Mouse (Mus musculus) yolk sac, embryonic 10.5 days (tissue): Measurements from ENCODE around the gene Epn1.

Experiments used
- DNase-seq: peaks from one replicate; pipeline ENCODE4 v3.0.0-alpha.2; 2017; ENCODE audit warnings: low spot score

Epn1 gene

DNA sequence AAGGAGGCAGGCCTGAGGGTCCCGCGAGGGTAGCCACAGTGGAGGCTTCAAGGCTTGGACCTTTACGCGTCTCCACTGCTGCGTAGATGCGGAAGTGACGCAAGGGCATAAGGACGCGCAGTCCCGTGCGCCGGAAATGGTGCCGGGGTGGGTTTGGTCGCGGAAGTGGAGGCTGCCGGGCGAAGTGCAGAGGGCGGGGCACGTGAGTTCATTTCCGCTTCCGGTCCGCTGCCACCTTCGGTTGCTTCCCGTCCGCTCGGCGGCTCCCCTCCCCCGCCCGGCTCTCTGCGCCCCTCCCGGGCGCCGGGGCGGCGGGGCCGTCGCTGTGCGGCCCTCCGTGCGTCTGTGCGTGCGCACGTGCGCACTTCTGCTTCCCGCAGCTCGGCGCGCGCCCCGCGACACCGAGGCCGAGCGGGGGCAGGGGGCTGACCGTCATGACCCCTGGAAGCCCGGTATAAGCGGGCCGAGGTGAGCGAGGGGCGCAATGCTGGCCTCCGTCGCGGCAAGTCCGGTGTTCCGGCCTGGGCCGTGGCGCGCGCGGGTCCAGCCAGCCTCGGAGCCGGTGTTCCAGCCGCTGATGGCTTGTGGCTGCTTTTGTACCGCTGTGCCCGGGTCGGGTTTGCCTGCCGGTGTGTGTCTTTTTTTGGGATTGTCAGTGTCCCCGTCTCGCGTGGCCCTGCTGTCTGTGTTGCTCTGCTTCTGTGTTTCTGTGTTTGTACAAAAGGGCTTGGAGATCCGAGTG, at the start of gene Epn1:
TSS of gene Epn1 (plus strand) at position 226 of the 742 bp plus-strand sequence.
- DNase-seq = peak; percentile 95

DNA sequence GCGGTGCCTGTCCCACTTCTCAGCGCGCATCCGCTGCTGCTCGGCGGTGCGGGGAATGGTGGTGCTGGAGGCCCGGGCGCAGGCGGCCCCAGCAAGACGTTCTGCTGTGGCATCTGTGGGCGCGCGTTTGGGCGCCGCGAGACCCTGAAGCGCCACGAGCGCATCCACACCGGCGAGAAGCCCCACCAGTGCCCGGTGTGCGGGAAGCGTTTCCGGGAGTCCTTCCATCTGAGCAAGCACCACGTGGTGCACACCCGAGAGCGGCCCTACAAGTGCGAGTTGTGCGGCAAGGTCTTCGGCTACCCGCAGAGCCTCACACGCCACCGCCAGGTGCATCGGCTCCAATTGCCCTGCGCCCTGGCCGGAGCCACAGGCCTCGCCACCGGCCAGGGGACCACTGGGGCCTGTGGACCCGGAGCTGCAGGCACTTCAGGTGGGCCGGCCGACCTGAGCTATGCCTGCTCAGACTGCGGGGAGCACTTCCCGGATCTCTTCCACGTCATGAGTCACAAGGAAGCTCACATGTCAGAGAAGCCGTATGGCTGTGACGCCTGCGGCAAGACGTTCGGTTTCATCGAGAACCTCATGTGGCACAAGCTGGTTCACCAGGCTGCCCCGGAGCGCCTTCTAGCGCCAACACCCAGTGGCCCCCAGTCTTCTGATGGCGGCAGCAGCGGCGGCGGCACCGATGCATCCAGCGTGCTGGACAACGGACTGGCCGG, 49.3 kb upstream of the Epn1 start:
- no peak for DNase-seq

DNA sequence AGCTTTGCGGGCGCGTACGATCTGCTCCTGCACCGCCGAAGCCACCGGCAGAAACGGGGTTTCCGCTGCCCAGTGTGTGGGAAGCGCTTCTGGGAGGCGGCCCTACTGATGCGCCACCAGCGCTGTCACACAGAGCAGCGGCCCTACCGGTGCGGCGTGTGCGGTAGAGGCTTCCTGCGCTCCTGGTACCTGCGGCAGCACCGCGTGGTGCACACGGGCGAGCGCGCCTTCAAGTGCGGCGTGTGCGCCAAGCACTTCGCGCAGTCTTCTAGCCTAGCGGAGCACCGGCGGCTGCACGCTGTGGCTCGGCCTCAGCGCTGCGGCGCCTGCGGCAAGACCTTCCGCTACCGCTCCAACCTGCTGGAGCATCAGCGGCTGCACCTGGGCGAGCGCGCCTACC, 48.5 kb upstream of the Epn1 start:
- no peak for DNase-seq

DNA sequence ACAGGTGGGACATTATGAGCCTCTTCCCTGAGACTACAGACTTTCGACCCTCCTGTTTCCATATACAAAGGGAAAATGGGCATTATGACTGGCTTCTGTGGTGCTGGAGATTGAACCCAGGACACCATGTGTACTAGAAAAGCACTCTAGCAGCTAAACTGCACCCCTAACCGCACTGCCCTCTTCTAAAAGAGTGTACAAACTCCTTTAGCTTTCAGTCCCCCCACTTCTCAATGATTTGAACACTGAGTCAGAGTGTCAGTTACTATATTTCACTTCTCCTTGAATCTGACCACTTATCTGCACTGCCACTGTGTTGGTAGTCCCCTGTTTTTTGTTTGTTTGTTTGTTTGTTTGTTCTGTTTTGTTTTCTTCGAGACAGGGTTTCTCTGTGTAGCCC, 46.2 kb upstream of the Epn1 start, which contains the start of gene 4632433K11Rik:
TSS of gene 4632433K11Rik (plus strand) at position 301 of the 400 bp plus-strand sequence.
- no peak for DNase-seq

DNA sequence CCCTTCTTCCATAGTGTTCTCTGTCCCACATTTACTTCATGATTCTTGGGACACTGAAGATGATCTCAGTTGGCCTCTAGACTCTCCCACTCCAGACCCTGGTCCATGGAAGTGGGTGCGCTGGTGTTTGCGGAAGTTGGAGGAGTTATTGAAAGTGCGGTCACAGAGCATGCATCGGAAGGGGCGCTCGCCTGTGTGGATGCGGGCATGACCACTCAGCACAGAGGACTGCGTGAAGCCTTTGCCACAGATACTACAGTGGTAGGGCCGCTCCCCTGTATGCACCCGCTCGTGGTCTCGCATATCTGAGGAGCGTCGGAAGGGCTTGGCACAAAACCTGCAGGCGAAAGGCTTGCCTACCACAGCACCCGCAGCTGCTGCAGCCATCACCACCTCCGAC, 44.4 kb upstream of the Epn1 start:
- DNase-seq = no peak

DNA sequence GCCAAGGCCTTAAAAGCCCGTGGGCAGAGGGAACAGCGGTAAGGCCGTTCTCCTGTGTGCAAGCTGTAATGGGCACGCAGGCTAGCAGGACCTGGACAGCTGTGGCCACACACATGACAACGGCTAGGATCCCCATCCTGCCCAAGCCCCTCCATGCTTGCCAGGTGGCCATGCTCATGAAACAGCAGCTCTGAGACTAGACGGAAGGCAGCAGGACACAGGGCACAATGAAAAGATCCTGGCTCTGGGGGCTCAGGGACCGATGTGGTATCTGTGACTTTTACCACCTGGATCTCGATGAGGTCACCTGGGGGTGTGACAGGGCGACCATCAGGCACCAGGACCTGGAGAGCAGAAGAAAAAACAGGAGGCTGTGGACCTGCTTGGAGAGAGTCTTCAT, 43.9 kb upstream of the Epn1 start:
- DNase-seq = no peak

DNA sequence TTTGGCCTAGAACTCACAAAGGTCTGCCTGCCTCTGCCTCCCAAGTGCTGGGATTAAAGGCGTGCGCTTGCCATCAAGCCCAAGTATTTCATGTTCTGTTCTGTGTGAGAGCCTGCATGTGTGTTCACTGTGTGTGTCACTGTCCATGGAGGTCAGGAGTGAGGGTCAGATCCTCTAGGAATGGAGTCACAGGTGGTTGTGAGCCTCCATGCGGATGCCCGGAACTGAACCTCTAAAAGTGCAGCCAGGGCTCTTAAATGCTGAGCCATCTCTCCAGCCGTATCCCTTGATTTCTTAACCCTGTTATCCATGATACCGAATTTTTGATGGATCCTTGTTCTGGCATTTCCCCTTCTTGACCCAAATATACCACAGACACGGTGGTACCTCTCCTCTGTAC, 43.0 kb upstream of the Epn1 start:
- DNase-seq = no peak

DNA sequence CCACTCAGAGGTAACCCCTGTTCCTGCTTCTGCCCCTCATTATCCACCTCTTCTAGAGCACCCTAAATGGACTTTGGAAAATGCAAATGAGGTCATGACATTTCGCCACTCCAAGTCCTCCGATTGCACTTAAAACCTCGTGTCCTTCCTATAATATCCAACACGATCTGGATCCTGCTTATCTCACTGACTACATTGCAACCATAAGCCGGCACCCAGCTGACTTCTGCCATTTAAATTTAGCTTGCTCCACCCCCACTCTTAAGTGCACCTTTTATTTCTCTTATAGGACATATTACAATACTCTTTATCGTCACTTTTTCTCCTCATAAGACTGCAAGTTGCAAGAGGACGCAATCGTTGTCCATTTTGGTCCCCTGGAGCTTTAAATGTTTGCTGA, 42.6 kb upstream of the Epn1 start:
- DNase-seq = no peak

DNA sequence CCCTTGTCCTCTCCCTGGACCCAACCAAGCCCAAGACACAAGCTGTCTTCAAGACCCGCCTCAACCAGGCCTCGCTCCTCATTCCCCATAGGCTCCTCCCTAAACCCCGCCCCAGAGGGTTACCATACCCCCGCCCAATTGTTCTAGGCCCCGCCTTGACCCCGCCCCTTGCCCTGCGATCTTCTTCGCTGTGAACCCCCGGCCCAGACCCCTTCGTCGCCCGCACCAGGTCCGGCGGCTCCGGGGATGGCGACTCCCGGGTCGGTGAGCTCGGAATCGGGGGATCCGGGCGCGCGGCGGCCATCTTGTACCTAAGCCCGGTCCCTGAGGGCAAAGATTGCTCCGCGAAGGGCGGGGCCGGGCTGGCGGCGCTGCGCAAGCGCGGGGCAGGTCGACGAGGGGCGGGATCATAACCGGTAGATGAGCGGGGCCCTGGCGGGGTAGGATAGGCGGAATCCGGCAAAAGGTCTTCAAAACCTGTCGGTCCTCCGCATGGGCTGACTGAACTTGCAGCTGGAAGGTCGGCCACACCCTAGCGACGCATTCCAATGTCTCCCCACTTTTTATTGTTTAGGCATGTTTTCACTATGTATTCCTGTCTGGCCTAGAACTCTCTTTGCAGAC, 41.8 kb upstream of the Epn1 start, which contains the start of gene Zfp784:
TSS of gene Zfp784 (minus strand) at position 338 of the 624 bp plus-strand sequence.
- DNase-seq = peak; percentile 94

DNA sequence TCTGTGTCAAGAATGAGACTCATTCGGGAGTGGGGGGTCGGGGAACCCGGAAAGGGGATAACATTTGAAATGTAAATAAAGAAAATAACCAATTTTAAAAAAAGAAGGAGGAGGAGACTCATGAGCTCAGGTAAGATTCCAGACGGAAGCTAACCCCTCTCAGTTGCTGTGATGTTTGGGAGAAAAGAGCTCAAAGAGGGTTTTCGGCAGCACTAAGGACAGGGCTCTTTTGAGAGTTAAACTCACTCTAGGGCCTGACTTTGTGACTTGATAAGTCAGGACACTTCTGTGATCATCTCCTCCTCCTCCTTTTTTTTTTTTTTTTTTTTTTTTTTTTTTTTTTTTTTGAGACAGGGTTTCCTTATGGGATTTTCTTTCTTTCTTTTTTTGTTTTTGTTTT, 41.1 kb upstream of the Epn1 start:
- DNase-seq = no peak

DNA sequence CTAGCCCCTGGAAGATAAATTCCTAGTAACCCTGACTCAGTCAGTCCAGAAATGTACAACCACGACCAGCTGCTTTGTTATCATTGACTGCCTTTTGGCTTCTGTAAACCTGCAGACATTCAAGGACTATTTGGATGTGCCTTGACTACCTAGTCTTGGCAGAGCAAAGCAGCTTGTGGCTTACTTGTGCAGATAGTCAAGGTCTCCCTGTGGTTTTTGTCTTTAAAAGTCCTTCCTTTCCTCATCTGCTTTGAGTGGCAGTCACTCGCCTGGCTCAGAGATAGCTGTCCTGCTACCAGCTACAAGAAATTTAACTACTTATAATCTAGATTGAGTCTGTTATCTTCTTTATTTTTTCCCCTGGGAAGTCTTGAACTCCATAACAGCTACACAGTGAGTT, 35.1 kb upstream of the Epn1 start:
- DNase-seq = no peak

DNA sequence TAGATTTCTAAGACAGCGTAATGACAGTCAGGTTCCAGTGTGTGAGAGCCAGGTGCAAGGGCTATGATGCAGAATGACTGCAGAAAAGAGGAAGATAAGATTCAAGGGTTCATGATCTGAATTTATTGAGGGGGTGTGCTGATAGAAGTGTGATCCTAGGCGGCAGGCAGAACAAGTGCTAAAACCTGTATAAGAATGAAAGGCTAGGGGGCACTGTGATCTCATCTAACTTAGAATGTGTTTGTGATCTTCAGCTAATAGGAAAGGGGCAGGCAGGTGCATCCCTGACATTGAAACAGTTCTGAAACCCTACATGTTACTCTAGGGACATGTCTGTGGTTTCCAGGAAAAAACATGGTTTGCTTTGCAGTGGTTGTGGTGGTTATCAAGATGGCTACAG, 33.9 kb upstream of the Epn1 start:
- DNase-seq = no peak

DNA sequence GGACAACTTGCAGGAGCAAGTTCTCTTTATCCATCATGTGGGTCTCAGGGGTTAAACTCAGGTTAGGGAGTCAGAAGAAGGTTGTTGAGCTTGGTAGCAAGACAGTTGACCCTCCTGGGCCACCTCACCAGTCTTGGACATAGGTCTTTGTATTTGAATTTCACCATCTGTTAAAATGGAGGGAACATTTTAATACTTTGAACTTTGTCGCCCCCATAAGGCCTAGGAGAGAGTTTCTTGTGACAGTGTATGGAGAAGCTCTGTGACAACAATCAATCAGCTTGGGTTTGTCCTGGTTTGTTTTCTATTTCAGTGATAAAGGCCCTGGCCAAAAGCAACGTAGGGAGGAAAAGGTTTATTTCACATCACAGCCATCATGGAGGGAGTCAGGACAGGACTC, 32.7 kb upstream of the Epn1 start:
- DNase-seq = no peak

DNA sequence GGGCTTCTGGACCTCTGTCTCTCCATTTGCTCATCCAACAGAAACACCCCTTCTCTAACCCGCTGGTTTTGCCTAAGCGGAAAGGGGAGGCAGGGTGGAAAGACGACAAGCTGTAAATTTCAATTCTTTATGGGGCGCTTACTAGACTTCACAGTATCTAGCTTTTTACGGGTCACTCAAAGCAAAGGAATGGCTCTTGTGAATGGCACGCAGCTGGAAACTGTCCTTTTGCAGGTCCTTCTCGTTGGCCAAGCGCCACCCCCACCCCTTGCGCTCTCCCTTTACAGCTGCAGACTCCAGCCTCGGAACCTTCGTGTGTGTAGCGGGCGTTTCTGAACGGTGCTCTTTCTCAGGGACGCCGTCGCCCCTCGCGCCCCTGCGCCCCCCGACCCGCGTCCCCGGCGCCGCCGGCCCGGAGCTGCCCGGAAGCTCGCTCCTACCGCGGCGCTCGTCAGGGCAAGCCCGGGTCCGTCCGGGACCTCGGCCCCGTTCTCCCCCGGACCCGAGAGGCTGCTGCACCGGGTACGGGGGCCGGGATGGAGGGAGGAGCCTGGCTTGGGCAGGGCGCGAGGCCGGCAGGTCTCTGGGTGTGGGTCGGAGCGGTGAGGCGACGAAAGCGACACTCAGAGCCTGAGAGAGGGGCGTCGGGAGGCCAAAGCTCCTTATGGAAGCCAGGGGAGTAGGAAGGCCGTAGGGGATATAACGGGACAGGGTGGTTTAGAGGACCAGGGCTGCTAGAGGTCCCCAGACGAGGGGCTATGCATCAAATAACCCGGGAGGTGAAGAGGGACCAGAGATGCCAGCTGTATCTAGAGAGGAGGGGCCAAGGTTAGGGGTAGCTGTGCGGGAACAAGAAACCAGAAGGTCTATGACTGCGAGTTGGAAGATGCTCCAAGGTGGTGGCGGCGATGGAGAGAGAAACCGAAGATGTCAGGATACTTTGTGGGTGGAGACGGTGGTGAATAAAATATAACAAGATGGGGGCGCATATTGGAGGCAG, 28.5 kb upstream of the Epn1 start, which contains the start of gene Zfp580:
TSS of gene Zfp580 (plus strand) at position 346 of the 1,000 bp plus-strand sequence.
- peak; percentile 68 for DNase-seq

DNA sequence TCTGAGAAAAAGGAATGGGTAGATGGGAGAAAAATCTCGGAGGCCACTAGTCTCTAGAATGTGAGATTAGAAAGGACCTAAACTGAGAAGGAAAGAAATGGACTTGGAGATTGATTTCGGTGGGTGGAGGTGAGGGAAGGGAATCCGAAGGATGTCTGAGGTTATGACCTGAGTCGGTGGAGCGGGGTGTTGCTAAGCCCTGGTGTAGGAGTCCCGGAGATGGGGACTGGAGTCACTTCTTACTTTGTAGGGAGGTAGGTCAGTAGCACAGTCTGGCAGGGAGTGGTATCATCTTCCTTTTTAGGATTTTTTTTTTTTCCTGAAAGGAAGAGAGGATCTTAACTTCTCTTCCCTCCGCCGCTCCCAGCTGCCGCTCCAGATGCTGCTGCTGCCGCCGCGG, 27.6 kb upstream of the Epn1 start:
- DNase-seq = no peak

DNA sequence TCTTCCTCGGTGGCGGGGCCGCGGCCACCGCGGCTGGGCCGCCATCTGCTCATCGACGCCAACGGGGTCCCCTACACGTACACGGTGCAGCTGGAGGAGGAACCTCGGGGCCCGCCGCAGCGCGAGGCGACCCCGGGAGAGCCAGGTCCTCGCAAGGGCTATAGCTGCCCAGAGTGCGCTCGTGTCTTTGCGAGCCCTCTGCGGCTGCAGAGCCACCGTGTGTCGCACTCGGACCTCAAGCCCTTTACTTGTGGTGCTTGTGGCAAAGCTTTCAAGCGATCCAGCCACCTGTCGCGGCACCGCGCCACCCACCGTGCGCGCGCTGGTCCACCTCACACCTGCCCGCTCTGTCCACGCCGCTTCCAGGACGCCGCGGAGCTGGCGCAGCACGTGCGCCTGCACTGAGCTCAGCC, 27.1 kb upstream of the Epn1 start:
- DNase-seq = no peak

DNA sequence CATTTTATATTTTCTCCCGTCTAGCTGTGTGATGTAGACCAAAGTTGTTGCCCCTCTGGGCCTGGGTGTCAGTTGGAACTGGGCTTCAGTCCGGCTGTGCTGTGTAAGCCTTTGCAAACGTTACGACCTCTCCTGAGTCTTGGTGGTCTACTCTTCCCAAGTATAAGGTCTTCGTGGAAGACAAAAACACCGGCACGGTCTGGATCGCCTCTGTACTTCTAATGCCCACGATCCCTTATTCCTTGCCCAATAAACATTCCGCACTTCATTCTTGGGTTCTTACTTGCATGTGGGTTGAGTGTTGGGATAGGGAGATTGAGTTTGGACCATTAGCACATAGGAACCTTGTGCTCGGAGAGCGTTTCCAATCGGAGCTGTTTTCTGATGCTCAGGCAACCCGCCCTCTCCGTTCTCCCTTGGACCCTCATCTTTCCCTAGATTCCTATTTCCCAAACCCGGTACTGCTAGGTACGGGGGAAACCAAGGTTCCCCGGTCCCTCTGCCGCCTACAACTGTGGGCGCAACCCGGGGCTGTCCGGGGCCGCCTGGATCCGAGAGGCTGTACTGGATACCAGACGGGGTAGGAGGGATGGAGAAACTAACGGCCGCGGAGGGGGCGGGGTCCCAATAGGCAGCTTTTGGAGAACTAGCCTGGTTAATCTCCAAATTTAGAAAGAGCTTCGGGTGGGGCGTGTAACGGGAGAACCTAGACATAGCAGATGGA, 26.4 kb upstream of the Epn1 start:
- DNase-seq = no peak

DNA sequence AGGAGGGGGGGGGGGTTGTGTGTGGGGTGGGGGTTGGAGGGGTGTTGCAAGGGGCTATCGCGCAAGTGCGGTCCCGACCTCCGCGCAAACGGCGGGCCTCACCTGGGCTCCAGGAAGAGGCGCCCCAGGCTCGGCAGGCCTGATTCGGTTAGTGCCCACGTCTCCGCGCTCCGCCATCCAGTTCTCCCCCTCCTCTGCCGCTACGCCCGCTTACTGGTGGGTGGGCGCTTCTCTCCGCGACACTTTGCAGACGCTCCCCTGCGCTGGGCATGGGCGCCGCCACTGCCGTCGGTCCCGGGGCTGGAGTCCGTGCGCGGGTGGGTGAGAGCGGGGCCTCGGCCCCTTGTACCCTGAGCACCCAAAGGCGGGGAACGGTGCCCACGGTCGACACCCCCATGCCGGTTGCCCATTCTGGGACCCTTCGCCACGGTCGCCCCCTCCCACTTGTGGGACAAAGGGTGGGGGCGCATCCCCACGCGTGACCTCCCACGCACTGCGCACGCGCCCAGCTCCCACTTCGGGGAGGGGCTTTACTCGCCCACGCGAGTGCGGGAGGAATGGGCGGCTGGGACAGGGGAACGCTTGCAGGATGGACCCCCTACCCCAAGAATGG, 23.3 kb upstream of the Epn1 start:
- no peak for DNase-seq

DNA sequence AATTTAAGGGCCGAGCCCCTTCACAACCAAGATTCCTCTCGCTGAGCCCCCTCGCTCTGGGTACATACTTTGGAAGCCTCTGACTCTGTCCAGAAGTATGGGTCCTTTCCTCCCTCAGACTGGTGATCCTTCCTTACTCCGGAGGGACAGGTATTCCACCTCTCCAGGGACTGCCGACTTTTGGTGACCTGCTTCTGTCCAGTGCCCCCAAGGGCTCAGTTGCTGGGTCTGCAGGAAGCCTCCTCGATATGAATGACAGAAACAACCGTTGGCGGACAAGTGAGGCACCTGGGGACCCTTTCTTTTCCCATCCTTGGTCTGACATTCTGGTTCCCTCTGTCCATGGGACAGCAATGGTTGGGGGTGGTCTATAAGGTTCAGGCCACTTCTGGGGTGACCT, 22.7 kb upstream of the Epn1 start:
- DNase-seq = no peak

DNA sequence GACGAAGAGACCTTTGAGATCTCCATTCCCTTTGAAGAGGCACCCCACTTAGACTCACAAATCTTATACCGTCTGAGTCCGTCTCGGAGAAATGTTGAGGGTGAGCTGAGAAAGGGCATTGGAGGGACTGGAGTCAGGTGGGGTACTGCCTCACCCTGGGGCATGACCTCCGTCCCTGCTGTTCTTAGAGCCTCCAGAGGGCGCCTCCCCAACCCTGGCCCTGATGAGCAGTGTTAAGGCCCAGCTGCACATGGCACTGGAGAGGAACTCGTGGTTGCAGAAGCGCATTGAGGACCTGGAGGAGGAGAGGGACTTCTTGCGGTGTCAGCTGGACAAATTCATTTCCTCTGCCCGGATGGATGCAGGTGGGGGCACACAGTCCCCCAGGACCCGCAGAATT, 22.2 kb upstream of the Epn1 start:
- DNase-seq = no peak

DNA sequence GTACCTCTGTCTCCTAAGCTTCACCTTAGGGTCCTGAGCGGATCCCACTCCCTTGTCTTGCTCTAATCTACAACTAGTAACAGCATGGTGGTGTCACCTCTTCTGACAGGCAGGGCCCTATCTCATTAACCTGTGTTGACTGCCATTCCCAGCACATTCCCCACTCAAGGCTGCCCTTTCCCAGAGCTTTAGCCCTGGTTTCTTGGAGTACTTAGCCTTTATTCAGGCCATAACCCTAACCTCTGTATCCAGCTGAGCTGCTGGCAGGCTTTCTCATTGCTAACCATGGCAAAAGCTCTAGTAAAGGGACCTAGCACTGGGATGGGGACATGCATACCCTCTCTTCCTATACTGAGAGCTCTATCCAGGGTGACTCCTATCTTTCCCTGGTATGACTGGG, 21.4 kb upstream of the Epn1 start:
- no peak for DNase-seq
